Mouse (Mus musculus): ENCODE measurements around the gene Kcnj4. TPM values are rescaled to one million over a fixed set of nuclear protein-coding genes. Genes with fewer than 3 reads are reported as not detected.

The Kcnj4 gene
- polyA plus RNA-seq, 1 experiment from 2014 or later: not detected

DNA sequence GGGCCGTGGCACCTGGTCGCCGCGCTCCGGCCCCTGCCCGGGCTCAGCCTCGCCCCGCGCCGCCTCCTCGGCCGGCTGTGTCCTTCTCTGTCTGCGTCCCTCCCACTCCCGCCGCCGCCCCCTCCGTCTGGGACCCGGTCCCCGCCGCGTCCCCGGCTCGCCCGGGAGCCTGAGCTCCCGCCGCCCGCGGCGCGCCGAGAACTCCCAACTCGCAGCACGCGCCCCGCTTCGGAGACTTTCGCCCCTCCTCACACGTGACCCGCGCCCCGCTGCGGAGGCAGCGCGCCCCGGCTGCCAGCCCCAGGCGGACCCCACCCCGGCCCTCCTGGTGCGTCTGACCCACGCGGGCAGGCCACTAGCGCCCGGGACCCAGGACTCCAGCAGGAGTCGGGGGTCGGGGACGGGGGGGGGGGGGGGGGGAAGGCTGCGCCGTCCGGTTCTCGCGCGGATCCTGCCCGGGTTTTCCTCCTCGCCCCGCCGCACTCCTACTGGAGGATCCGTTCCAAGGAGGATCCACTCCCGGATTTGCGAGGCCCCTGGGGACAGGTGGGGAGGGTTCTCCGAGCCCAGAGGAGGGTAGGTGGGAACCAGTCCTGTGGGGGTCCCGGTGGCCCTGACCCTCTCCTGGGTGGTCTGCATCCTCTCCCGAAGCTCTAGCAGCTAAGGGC, 709 bp upstream of the Kcnj4 start:
- no peaks in the 10 kb centered on the region for H3K9me3 ChIP-seq (ENCODE audit: control insufficient read depth, low read length)
- peak overlapping the region; percentile 64 for H3K4me3 ChIP-seq (ENCODE audit: low read length)
- H3K9ac ChIP-seq (ENCODE audit: low read depth, low read length): peak overlapping the region; percentile 67
- H3K27me3 ChIP-seq (ENCODE audit: control insufficient read depth, insufficient read depth, low read length): peaks cover 77% of the 10 kb centered on the region
- H3K4me2 ChIP-seq (replicated peaks; ENCODE audit: low read depth, low read length): peak overlapping the region; percentile 100
- under 1% methylated on average over 50 of the region's 71 CpGs for WGBS
- no peaks in the 10 kb centered on the region for H3K36me3 ChIP-seq (ENCODE audit: control insufficient read depth, insufficient read depth, low read length)
- H3K27ac ChIP-seq (ENCODE audit: low read depth, low read length): no peak overlapping the region
- H3K4me1 ChIP-seq (ENCODE audit: control insufficient read depth, insufficient read depth, low read length): peaks cover 5% of the 10 kb centered on the region; the same call in 1 of the 2 replicates
- peak; percentile 64 for ATAC-seq (ENCODE audit: low FRiP score, low TSS enrichment)

DNA sequence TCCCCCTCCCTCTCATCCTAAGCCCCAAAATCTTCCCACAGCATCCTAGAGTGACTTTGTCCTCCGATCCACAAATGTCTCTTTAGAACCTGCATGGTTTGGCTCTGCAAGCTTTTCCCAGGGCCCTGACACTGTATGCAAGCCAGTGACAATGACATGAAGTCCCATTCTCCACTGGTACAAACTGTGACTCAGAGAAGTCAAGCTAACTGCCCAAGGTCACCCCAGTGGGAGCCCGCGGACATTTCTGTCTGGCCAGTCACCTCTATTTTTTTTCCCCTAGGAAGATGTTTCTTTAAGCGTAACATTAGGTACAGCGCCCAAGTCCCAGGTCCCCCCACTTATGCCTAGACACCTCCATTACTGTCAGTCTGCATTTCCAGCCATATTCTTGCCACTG, 1.6 kb downstream of the Kcnj4 start:
- WGBS: 74% methylated on average over 5 of the region's 5 CpGs
- ATAC-seq (ENCODE audit: low FRiP score, low TSS enrichment): no peak
- H3K9me3 ChIP-seq (ENCODE audit: control insufficient read depth, low read length): no peaks in the 10 kb centered on the region
- H3K4me1 ChIP-seq (ENCODE audit: control insufficient read depth, insufficient read depth, low read length): peaks cover 5% of the 10 kb centered on the region; the same call in 1 of the 2 replicates
- no peak overlapping the region for H3K4me3 ChIP-seq (ENCODE audit: low read length)
- H3K36me3 ChIP-seq (ENCODE audit: control insufficient read depth, insufficient read depth, low read length): no peaks in the 10 kb centered on the region
- peaks cover 62% of the 10 kb centered on the region for H3K27me3 ChIP-seq (ENCODE audit: control insufficient read depth, insufficient read depth, low read length)
- H3K9ac ChIP-seq (ENCODE audit: low read depth, low read length): no peak overlapping the region
- H3K4me2 ChIP-seq (replicated peaks; ENCODE audit: low read depth, low read length): no peak overlapping the region
- H3K27ac ChIP-seq (ENCODE audit: low read depth, low read length): no peak overlapping the region

DNA sequence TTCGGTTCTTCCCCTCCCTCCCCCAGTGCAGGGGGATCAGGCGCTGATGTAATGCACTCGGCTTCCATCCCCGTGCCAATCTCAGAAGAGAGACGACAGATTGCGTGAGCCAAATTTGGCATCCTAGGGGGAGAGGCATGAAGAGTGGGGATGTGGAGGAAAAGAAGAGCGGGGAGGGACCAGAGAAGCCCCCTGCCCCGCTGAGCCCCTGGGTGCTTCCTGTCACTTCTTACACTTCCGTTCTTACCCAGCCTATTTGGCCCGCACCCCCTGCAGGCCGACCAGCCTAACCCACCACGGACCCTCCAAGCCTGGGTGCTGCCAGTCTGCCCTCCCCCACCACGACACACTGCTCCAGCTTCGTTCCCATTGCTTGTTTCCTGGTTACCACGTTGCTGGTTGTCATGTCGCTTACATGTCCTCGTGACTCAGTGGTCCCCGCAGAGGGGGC, 2.1 kb downstream of the Kcnj4 start:
- WGBS: 25% methylated on average over 18 of the region's 18 CpGs
- no peak overlapping the region for H3K4me2 ChIP-seq (replicated peaks; ENCODE audit: low read depth, low read length)
- ATAC-seq (ENCODE audit: low FRiP score, low TSS enrichment): no peak
- H3K4me3 ChIP-seq (ENCODE audit: low read length): no peak overlapping the region
- H3K9me3 ChIP-seq (ENCODE audit: control insufficient read depth, low read length): no peaks in the 10 kb centered on the region
- no peaks in the 10 kb centered on the region for H3K36me3 ChIP-seq (ENCODE audit: control insufficient read depth, insufficient read depth, low read length)
- no peak overlapping the region for H3K9ac ChIP-seq (ENCODE audit: low read depth, low read length)
- H3K27ac ChIP-seq (ENCODE audit: low read depth, low read length): no peak overlapping the region
- peaks cover 57% of the 10 kb centered on the region for H3K27me3 ChIP-seq (ENCODE audit: control insufficient read depth, insufficient read depth, low read length)
- H3K4me1 ChIP-seq (ENCODE audit: control insufficient read depth, insufficient read depth, low read length): peaks cover 5% of the 10 kb centered on the region; the same call in 1 of the 2 replicates

DNA sequence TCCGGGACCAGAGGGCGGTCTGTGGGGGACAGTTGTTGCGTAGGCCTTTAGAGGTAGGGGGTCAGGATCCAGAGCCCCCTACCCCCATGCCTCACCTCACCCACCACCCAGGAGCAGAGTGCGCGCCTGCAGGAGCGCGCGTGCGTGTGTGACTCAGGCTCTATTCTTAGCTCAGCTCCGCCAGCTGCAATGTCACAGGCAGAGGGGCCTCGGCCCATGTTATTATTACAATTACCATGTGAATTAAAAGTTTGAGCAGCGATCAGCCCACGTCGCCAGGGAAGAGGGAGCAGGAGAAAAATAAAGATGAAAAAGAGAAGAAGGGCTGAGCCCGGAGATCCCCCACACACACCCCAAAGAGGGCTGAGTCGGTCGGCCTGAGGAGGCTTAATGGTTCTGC, 4.9 kb downstream of the Kcnj4 start:
- H3K4me2 ChIP-seq (replicated peaks; ENCODE audit: low read depth, low read length): no peak overlapping the region
- no peaks in the 10 kb centered on the region for H3K36me3 ChIP-seq (ENCODE audit: control insufficient read depth, insufficient read depth, low read length)
- no peak for ATAC-seq (ENCODE audit: low FRiP score, low TSS enrichment)
- no peak overlapping the region for H3K9ac ChIP-seq (ENCODE audit: low read depth, low read length)
- H3K9me3 ChIP-seq (ENCODE audit: control insufficient read depth, low read length): no peaks in the 10 kb centered on the region
- no peak overlapping the region for H3K4me3 ChIP-seq (ENCODE audit: low read length)
- WGBS: 78% methylated on average over 17 of the region's 17 CpGs
- no peak overlapping the region for H3K27ac ChIP-seq (ENCODE audit: low read depth, low read length)
- peaks cover 33% of the 10 kb centered on the region for H3K27me3 ChIP-seq (ENCODE audit: control insufficient read depth, insufficient read depth, low read length)
- peaks cover under 1% of the 10 kb centered on the region; the same call in 1 of the 2 replicates for H3K4me1 ChIP-seq (ENCODE audit: control insufficient read depth, insufficient read depth, low read length)

DNA sequence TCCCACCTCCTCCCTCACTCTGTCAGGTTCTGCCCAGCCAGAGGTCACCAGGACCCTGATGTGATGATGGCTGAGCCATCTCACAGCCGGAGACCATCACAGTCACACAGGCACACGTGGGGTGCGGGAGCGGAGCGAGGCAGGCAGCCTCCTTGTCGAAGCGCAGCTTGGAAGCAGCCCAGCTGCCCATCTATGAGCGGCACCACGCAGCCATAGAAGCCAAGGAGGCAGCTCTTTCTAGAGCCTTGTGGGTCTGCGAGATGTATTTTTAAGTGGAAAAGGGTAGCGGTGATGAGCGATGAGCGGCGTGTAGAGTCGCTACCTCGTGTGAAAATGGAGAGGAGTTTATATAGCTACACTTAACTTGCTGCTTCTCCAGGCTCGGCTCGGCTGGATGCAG, 11.5 kb downstream of the Kcnj4 start:
- Histone ChIP-seq H3K27me3 (ENCODE audit: control insufficient read depth, insufficient read depth, low read length) (peaks cover 15% of the 10 kb centered on the region), H3K9ac (ENCODE audit: low read depth, low read length) (no peak overlapping the region), H3K4me1 (ENCODE audit: control insufficient read depth, insufficient read depth, low read length) (no peaks in the 10 kb centered on the region; the same call in 1 of the 2 replicates), H3K27ac (ENCODE audit: low read depth, low read length) (no peak overlapping the region), H3K4me2 (replicated peaks; ENCODE audit: low read depth, low read length) (no peak overlapping the region), H3K4me3 (ENCODE audit: low read length) (no peak overlapping the region), H3K9me3 (ENCODE audit: control insufficient read depth, low read length) (no peaks in the 10 kb centered on the region), H3K36me3 (ENCODE audit: control insufficient read depth, insufficient read depth, low read length) (no peaks in the 10 kb centered on the region)
- ATAC-seq (ENCODE audit: low FRiP score, low TSS enrichment): no peak
- WGBS: 28% methylated on average over 18 of the region's 18 CpGs

DNA sequence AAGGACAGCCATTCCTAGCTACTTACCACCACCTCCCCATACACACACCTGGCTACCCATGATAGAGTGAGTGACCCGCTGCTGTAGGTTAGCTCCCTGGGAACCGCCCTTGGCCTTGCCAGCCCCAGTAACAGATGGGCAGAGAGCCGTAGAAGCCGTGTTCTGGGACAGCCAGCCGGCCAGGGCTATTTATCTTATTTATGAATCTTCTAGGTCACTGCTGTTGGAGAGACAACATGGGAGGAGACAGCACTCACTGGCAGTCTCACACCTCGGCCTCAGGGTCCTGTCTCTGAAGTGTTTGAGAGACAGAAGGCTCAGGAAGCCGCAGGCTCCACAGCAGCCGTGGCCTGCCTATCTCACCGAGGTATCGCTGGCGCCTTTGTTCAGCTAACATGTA, 15.6 kb downstream of the Kcnj4 start:
- Histone ChIP-seq H3K4me1 (ENCODE audit: control insufficient read depth, insufficient read depth, low read length) (no peaks in the 10 kb centered on the region; the same call in 1 of the 2 replicates), H3K27me3 (ENCODE audit: control insufficient read depth, insufficient read depth, low read length) (peaks cover 13% of the 10 kb centered on the region), H3K4me2 (replicated peaks; ENCODE audit: low read depth, low read length) (no peak overlapping the region), H3K36me3 (ENCODE audit: control insufficient read depth, insufficient read depth, low read length) (no peaks in the 10 kb centered on the region), H3K9ac (ENCODE audit: low read depth, low read length) (no peak overlapping the region), H3K27ac (ENCODE audit: low read depth, low read length) (no peak overlapping the region), H3K4me3 (ENCODE audit: low read length) (no peak overlapping the region), H3K9me3 (ENCODE audit: control insufficient read depth, low read length) (no peaks in the 10 kb centered on the region)
- WGBS: 53% methylated on average over 11 of the region's 11 CpGs
- ATAC-seq (ENCODE audit: low FRiP score, low TSS enrichment): no peak

DNA sequence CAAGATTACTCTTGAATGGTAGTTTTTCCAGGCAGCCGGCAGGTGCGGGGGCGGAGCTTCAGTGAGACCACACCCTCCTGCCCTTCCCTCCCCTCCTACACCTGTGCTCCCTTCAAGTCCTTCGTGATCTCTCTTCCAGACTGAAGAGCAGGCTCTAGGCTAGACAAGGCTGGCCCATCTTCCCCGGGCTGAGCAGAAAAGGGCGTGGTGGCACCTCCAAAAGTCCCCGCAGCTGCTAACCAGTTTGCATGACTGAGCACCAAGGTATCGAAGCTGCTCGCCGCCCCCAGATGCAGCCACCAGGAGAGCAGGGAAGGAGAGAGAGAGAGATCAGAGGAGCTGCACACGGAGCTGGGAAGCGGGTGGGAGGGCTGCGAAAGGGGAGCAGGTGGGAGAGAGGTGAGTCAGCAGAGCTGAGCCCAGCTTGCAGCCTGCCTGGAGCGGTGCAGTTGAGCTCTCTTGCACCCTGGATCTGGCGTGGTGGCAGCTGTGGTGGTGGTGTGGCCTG, 23.8 kb downstream of the Kcnj4 start:
- Histone ChIP-seq H3K9me3 (ENCODE audit: control insufficient read depth, low read length) (no peaks in the 10 kb centered on the region), H3K4me3 (ENCODE audit: low read length) (no peak overlapping the region)

DNA sequence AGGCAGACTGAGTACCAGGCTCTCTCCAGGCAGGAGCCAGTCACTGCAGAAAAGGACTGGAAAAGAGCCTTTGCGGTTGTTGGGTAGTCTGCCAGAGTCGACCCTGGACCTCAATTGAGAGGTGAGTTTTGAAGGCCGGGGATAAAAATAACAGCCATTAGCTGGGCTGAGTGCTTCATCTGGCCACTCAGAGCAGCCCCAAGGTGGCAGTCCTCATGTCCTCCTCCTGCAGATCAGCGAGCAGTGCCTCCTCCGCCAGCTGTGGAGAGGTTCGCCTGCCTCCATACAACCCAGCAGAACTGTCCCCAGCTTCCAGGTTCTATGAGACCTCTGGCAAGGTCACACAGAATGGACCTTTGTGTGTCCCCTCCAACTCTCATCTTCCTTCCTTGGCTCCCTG, 27.8 kb downstream of the Kcnj4 start:
- H3K27me3 ChIP-seq (ENCODE audit: control insufficient read depth, insufficient read depth, low read length): 0 out of 2 replicates have a peak, but pooled peaks cover 4% of the 10 kb centered on the region
- ATAC-seq (ENCODE audit: low FRiP score, low TSS enrichment): no peak
- WGBS: 44% methylated on average over 6 of the region's 6 CpGs
- peaks cover 5% of the 10 kb centered on the region; the same call in 1 of the 2 replicates for H3K4me1 ChIP-seq (ENCODE audit: control insufficient read depth, insufficient read depth, low read length)
- H3K27ac ChIP-seq (ENCODE audit: low read depth, low read length): no peak overlapping the region
- H3K36me3 ChIP-seq (ENCODE audit: control insufficient read depth, insufficient read depth, low read length): no peaks in the 10 kb centered on the region
- H3K9ac ChIP-seq (ENCODE audit: low read depth, low read length): no peak overlapping the region
- H3K4me2 ChIP-seq (replicated peaks; ENCODE audit: low read depth, low read length): no peak overlapping the region
- no peak overlapping the region for H3K4me3 ChIP-seq (ENCODE audit: low read length)
- H3K9me3 ChIP-seq (ENCODE audit: control insufficient read depth, low read length): no peaks in the 10 kb centered on the region

More for the DNA sequence above, 23.8 kb downstream of the Kcnj4 start:
- H3K4me2 ChIP-seq (replicated peaks; ENCODE audit: low read depth, low read length): peak overlapping the region; percentile 22
- H3K27me3 ChIP-seq (ENCODE audit: control insufficient read depth, insufficient read depth, low read length): 0 out of 2 replicates have a peak, but pooled peaks cover 4% of the 10 kb centered on the region
- 5% methylated on average over 15 of the region's 15 CpGs for WGBS
- no peak overlapping the region for H3K9ac ChIP-seq (ENCODE audit: low read depth, low read length)
- no peak overlapping the region for H3K27ac ChIP-seq (ENCODE audit: low read depth, low read length)
- H3K4me1 ChIP-seq (ENCODE audit: control insufficient read depth, insufficient read depth, low read length): peaks cover 5% of the 10 kb centered on the region; the same call in 1 of the 2 replicates
- H3K36me3 ChIP-seq (ENCODE audit: control insufficient read depth, insufficient read depth, low read length): no peaks in the 10 kb centered on the region
- no peak for ATAC-seq (ENCODE audit: low FRiP score, low TSS enrichment)

DNA sequence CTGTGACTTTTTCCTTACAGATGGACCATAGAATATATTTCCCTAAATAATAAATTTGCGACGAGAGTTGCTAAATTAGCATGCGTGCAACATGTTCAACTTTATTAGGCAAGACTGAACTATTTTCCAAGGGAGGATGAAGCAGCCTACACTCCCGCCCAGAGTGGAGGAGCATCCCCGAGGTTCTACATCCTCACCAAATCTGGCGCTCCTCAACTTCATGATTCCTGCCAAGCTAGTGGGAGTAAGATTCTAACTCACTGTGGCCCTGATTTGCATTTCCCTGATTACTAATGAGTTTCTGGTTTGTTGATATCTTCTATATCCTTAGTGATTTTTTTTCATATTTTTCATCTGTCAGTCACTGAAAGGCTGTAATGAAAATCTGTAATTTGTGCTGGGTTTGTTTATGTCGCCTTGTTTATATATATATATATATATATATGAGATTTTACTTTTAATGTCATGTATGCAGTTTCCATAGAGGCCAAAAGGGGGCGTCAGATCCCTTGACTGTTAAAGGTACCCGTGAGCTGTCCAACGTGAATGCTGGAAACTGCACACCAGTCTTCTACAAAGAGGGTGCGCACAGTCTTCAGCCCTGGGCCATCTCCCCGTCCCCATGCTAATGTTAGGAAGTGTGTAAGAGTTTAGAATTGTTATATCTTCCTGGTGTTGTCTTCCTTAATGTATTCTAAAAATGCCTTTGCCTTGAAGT, 31.2 kb downstream of the Kcnj4 start:
- no peak overlapping the region for H3K4me3 ChIP-seq (ENCODE audit: low read length)
- no peak overlapping the region for H3K4me2 ChIP-seq (replicated peaks; ENCODE audit: low read depth, low read length)
- ATAC-seq (ENCODE audit: low FRiP score, low TSS enrichment): no peak
- H3K27ac ChIP-seq (ENCODE audit: low read depth, low read length): no peak overlapping the region
- H3K9me3 ChIP-seq (ENCODE audit: control insufficient read depth, low read length): no peaks in the 10 kb centered on the region
- no peaks in the 10 kb centered on the region for H3K4me1 ChIP-seq (ENCODE audit: control insufficient read depth, insufficient read depth, low read length)
- no peaks in the 10 kb centered on the region for H3K36me3 ChIP-seq (ENCODE audit: control insufficient read depth, insufficient read depth, low read length)
- H3K9ac ChIP-seq (ENCODE audit: low read depth, low read length): no peak overlapping the region
- 58% methylated on average over 12 of the region's 12 CpGs for WGBS
- H3K27me3 ChIP-seq (ENCODE audit: control insufficient read depth, insufficient read depth, low read length): no peaks in the 10 kb centered on the region
